Mouse (Mus musculus) gonadal fat pad, adult 2 months (tissue): Measurements from ENCODE around the gene Rpl9-ps1. TPM values are rescaled to one million over a fixed set of nuclear protein-coding genes. Genes with fewer than 3 reads are reported as not detected.

Source experiments
- DNase-seq: peaks from one replicate; pipeline ENCODE4 v3.0.0-alpha.2; 2012; ENCODE audit warnings: low read depth
- polyA plus RNA-seq: library from polyadenylated mRNA; depleted of rRNA; stranded (reverse); fragments of >200 nt; gene quantifications from 2 replicates; pipeline ENCODE4 v1.2.3, GENCODE M21; 2012; rRNA removed

Gene Rpl9-ps1
- polyA plus RNA-seq, 1 experiment: not detected

DNA sequence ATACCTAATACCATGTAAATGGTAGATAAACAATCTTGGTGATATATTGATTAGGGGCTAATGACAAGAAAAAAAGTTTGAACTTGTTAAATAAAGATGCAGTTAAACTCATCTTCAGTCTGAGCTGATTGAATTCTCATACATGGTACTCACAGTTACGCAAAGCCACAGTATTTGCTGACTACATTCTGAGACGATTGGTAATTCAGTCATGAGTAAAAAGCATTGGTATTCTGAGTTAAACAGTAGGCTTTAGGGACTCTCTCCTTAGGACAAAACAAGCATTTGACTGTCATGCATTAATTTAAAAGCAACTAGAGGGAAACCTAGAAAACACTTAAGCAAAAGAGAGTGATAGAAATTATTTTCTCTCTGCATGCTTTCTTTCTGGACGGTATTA lies 21.8 kb downstream of the Rpl9-ps1 start:
- DNase-seq: no peak

- DNase-seq: no peak
Observed at GRCm38 (mm10) chr11:83619037-83619436, 26.4 kb downstream of the Rpl9-ps1 start.

DNA sequence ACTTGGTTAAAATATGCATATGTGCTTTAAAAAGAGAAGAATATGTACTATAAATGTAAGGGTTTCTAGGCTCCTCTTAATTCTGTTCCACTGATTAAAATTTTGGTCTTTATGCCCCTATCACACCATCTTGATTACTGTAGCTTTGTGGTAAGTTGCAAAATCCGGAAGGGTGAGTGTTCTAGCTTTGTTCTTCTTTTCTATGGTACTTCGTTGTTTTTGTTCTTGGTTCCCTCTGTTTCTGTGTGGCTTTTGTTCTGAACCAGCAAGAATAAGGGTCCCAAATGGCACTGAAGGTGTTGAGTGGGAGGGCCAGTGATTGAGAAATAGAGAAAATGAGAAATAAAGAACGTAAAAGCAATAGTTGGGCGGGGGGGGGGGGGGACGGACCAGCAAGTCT lies 27.2 kb downstream of the Rpl9-ps1 start:
- no peak for DNase-seq

DNA sequence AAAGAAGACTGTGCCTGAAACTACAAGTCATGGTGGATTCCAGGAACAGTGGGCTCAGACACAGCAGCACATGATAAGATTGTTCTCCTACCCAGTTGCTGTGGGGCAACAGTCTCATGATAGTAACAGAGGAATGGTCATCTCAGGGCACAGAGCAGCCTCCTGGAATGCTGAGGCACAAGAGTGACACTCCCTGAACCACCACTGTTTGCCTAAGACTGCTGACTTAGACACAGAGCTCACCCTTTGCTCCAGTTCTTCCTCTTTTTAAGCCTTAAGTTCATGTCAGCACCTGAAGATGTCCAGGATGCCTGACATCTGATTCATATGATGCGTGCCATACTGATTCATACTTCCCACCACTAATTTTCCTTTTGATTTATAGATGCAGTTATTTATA lies 28.8 kb downstream of the Rpl9-ps1 start:
- no peak for DNase-seq

DNA sequence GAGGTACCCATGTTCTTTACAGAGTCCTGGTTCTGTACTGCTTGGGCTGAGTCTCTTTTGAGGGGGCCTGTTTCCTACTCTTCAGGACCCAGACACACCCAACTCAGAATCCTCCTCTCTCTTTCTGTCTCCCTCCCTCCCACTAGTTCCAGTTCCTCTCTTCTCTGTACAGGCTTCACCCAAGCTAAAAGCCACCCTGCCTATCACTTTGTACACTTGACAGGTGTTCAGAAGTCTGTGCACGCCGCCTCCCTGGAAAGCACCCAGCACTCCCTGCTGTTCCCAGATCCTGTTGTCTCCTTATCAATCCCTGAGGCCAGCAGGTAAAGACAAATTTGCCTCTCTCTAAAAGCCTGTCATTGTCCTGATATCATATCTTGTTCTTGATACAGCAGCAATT lies 34.5 kb downstream of the Rpl9-ps1 start:
- DNase-seq: no peak

- no peak for DNase-seq
Observed at GRCm38 (mm10) chr11:83606396-83606795, 39.0 kb downstream of the Rpl9-ps1 start.

DNA sequence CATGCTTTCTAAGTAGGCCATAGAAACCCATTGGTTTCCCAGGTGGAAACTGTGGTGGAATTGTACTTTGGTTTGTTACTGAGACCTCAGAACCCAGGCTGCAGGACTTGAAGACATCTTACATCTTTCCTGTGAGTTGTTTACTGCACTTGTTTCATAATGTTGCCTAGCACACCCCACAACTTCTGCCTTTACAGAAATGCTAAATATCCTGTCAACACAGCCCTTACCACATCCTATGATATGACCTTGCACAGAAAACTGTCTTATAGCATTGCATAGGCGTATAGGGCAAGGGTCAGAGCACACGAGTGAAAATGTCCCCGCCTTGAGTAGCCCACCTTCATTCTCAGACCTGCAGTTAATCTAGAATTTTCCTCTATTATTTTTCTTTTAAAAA lies 39.9 kb downstream of the Rpl9-ps1 start:
- no peak for DNase-seq

DNA sequence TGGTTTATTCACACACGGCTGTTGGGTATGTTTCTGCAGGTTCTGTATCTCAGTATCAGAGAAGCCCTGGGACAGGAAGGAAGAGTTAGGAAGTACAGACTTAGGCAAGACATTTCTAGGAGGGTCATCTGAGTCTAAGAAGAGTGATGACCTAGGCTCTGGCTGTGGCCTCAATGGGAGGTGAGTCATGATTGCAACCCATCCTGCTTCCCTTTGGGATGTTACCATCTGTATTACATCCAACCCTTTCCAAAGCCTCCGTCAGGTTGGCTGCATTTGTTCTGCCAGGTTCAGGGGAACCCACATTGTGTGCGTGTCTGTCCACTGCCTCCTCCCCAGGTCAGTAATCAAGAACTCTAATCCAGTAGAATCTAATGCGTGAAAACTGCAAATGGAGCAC lies 40.7 kb downstream of the Rpl9-ps1 start:
- no peak for DNase-seq

DNA sequence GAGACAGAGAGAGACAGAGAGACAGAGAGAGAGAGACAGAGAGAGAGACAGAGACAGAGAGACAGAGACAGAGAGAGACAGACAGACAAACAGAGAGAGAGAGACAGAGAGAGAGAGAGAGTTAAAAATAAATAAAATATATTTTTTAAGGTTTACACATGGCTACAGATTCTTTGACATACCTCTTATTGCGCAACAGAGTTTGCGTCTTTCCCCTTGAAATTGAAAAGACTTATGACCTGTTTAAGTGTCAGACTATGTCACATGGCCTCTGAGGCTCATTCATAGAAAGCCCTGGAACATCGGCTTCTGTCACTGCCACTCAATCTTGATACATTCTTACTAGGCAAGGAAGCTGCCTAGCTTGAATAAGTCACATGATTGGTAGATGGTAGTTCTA lies 42.0 kb downstream of the Rpl9-ps1 start:
- no peak for DNase-seq

- DNase-seq: no peak
Observed at GRCm38 (mm10) chr11:83600576-83600975, 44.8 kb downstream of the Rpl9-ps1 start.

GRCm38 (mm10) chr11:83598991-83599390 lies 46.4 kb downstream of the Rpl9-ps1 start:
- DNase-seq: no peak

GRCm38 (mm10) chr11:83598207-83598837 lies 47.1 kb downstream of the Rpl9-ps1 start:
- DNase-seq: no peak

DNA sequence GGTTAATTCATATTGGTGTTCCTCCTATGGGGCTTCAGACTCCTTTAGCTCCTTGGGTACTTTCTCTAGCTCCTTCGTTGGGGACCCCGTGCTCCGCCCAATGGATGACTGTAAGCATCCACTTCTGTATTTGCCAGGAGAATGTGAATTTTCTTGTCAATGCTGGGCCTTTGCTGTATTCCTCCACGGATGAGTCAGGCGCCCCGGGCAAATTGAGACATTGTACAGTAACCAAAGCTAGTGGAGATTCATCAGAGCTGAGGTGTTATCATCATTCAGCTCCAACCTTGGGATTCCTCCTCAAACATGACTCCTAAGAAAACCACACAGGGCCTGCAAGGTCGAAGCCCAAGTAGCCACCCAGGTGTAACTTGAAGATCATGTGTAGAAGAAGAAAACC lies 47.6 kb downstream of the Rpl9-ps1 start:
- no peak for DNase-seq

- no peak for DNase-seq
Observed at GRCm38 (mm10) chr11:83595669-83596455, 49.6 kb downstream of the Rpl9-ps1 start.

Other genes with a start within 250 kb of the Rpl9-ps1 start
- gene Rasl10b, start 236.5 kb downstream of the Rpl9-ps1 start, polyA plus RNA-seq: 1.3 and 1.6 TPM in 2 replicates
- 0.53 and 0.75 TPM in 2 replicates for gene Gas2l2, start 216.2 kb downstream of the Rpl9-ps1 start, polyA plus RNA-seq
- gene 1700020L24Rik, start 207.9 kb downstream of the Rpl9-ps1 start, polyA plus RNA-seq: 2.8 and 3.7 TPM in 2 replicates
- gene Mmp28, start 182.6 kb downstream of the Rpl9-ps1 start, polyA plus RNA-seq: 24.4 and 30.7 TPM in 2 replicates
- 9.0 and 13.5 TPM in 2 replicates for gene Taf15, start 172.5 kb downstream of the Rpl9-ps1 start, polyA plus RNA-seq
- gene Heatr9, start 123.4 kb downstream of the Rpl9-ps1 start, polyA plus RNA-seq: not detected in 2 replicates
- gene Ccl5, start 115.1 kb downstream of the Rpl9-ps1 start, polyA plus RNA-seq: 19.1 and 24.7 TPM in 2 replicates
- gene Ccl9, start 67.0 kb downstream of the Rpl9-ps1 start, polyA plus RNA-seq: 8.2 and 12.1 TPM in 2 replicates
- gene Ccl6, start 52.5 kb downstream of the Rpl9-ps1 start, polyA plus RNA-seq: 22.6 and 37.3 TPM in 2 replicates
- 1.2 and 1.8 TPM in 2 replicates for gene Ccl3, start 3.7 kb upstream of the Rpl9-ps1 start, polyA plus RNA-seq
- 0.66 and 1.2 TPM in 2 replicates for gene Ccl4, start 17.0 kb upstream of the Rpl9-ps1 start, polyA plus RNA-seq
- 9.9 and 15.9 TPM in 2 replicates for gene Wfdc17, start 58.4 kb upstream of the Rpl9-ps1 start, polyA plus RNA-seq
- gene Wfdc18, start 63.4 kb upstream of the Rpl9-ps1 start, polyA plus RNA-seq: 0.28 TPM in 1 of 2 replicates, not detected in the other
- gene Wfdc21, start 101.3 kb upstream of the Rpl9-ps1 start, polyA plus RNA-seq: 82.2 and 198 TPM in 2 replicates
- 15.9 and 16.0 TPM in 2 replicates for gene Heatr6, start 108.1 kb upstream of the Rpl9-ps1 start, polyA plus RNA-seq
- 26.8 and 42.5 TPM in 2 replicates for gene Hnf1b, start 204.4 kb upstream of the Rpl9-ps1 start, polyA plus RNA-seq